Mouse (Mus musculus): ENCODE data around the gene Sphkap.

DNA sequence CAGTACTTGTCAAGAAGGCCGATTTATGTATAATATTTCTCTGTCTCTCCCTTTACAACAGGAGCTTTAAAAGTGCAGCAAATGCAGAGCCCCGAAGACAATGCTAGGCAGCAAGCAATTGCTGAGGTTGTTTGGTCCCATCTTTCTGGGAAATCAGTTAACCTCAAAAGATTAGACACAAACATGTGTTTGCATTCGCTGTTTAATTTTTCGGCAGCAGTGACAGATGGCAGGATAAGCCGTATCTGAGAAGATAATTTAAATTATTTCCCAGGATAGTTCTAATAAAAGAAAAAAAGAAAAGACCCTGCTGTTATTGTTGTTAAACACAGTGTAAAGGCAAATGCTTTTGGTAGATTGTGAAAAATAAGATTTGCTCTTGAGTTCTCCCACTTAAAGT is 41.5 kb downstream of the Sphkap start:
- TF ChIP-seq POLR2A (IDR thresholded peaks at IDR 0.05; ENCODE audit: extremely low read depth, insufficient read depth, low read length) (no peak), CTCF (IDR thresholded peaks at IDR 0.05; ENCODE audit: low read depth, low read length) (no peak)
